Mouse (Mus musculus) common myeloid progenitor, adult 5-6 weeks (primary cell): ENCODE results near the gene Bckdk. TPM values are rescaled to one million over a fixed set of nuclear protein-coding genes. Genes with fewer than 3 reads are reported as not detected.

ENCODE experiments used
- total RNA-seq: library from RNA; stranded (forward); fragments of 200-1000, 187-1606 nt; gene quantifications from 2 replicates; pipeline ENCODE4 v1.2.3, GENCODE M21; 2017

Gene Bckdk
- total RNA-seq, 1 experiment from 2014 or later: 47.1 TPM

Other genes with a start within 250 kb of the Bckdk start
- 54.4 and 68.0 TPM in 2 replicates for gene Bcl7c, start 195.1 kb upstream of the Bckdk start, total RNA-seq
- 0.14 TPM in 1 of 2 replicates, not detected in the other for gene Ctf1, start 191.3 kb upstream of the Bckdk start, total RNA-seq
- gene Ctf2, start 171.9 kb upstream of the Bckdk start, total RNA-seq: not detected in 2 replicates
- 14.6 and 21.4 TPM in 2 replicates for gene Fbxl19, start 159.5 kb upstream of the Bckdk start, total RNA-seq
- 24.5 and 40.6 TPM in 2 replicates for gene Orai3, start 134.3 kb upstream of the Bckdk start, total RNA-seq
- gene Setd1a, start 127.4 kb upstream of the Bckdk start, total RNA-seq: 15.1 and 16.6 TPM in 2 replicates
- 1.4 TPM in 1 of 2 replicates, not detected in the other for gene Gm49388, start 118.5 kb upstream of the Bckdk start, total RNA-seq
- gene Hsd3b7, start 103.5 kb upstream of the Bckdk start, total RNA-seq: 36.7 and 52.3 TPM in 2 replicates
- 47.6 and 56.9 TPM in 2 replicates for gene Stx4a, start 79.8 kb upstream of the Bckdk start, total RNA-seq
- 0.64 TPM in 1 of 2 replicates, not detected in the other for gene Stx1b, start 79.5 kb upstream of the Bckdk start, total RNA-seq
- 47.1 and 50.4 TPM in 2 replicates for gene Zfp646, start 27.9 kb upstream of the Bckdk start, total RNA-seq
- gene Zfp668, start 27.3 kb upstream of the Bckdk start, total RNA-seq: 3.2 and 10.5 TPM in 2 replicates
- gene Prss53, start 13.1 kb upstream of the Bckdk start, total RNA-seq: 0.27 TPM in 1 of 2 replicates, not detected in the other
- gene Gm21974, start 8.6 kb upstream of the Bckdk start, total RNA-seq: not detected in 2 replicates
- gene Vkorc1, start 8.5 kb upstream of the Bckdk start, total RNA-seq: 27.6 and 34.0 TPM in 2 replicates
- 30.0 and 36.0 TPM in 2 replicates for gene Kat8, start 8.4 kb downstream of the Bckdk start, total RNA-seq
- gene Prss8, start 26.0 kb downstream of the Bckdk start, total RNA-seq: not detected in 2 replicates
- gene Prss36, start 42.6 kb downstream of the Bckdk start, total RNA-seq: 2.4 and 4.3 TPM in 2 replicates
- gene Fus, start 63.4 kb downstream of the Bckdk start, total RNA-seq: 79.4 and 108 TPM in 2 replicates
- 19.8 and 27.3 TPM in 2 replicates for gene Pycard, start 89.8 kb downstream of the Bckdk start, total RNA-seq
- not detected in 2 replicates for gene Trim72, start 99.9 kb downstream of the Bckdk start, total RNA-seq
- 10.8 and 12.8 TPM in 2 replicates for gene Itgam, start 158.6 kb downstream of the Bckdk start, total RNA-seq
- not detected in 2 replicates for gene Gm49368, start 158.6 kb downstream of the Bckdk start, total RNA-seq
- gene Itgax, start 225.5 kb downstream of the Bckdk start, total RNA-seq: 3.0 and 4.1 TPM in 2 replicates